Mouse (Mus musculus): ENCODE measurements at regions not wholly inside any gene's neighbourhood (a gene's known extent, or its start where the extent isn't known, plus 50 kb on each side); places are given as distances from the start of the nearest gene placed in this dataset.
"Not testable (repeated sequence)": the region's sequence is repeated elsewhere in the genome, so short reads cannot be mapped to it uniquely, and the experiment has no call there.

GRCm38 (mm10) chr7:138503016-138503415 lies 105.5 kb upstream of the Tcerg1l start:
- no peak for ATAC-seq (ENCODE audit: poor library complexity, severe bottlenecking)

GRCm38 (mm10) chr7:138501347-138502014 lies 104.0 kb upstream of the Tcerg1l start:
- no peak for ATAC-seq (ENCODE audit: poor library complexity, severe bottlenecking)

GRCm38 (mm10) chr7:138497771-138498170 lies 100.2 kb upstream of the Tcerg1l start:
- ATAC-seq (ENCODE audit: poor library complexity, severe bottlenecking): no peak

GRCm38 (mm10) chr7:138497202-138497601 lies 99.7 kb upstream of the Tcerg1l start:
- ATAC-seq (ENCODE audit: poor library complexity, severe bottlenecking): no peak

GRCm38 (mm10) chr7:138493661-138494060 lies 96.1 kb upstream of the Tcerg1l start:
- ATAC-seq (ENCODE audit: poor library complexity, severe bottlenecking): no peak

- no peak for ATAC-seq (ENCODE audit: poor library complexity, severe bottlenecking)
Observed at GRCm38 (mm10) chr7:138492261-138492660, 94.7 kb upstream of the Tcerg1l start.

GRCm38 (mm10) chr7:138489471-138489870 lies 91.9 kb upstream of the Tcerg1l start:
- no peak for ATAC-seq (ENCODE audit: poor library complexity, severe bottlenecking)

GRCm38 (mm10) chr7:138488201-138488720 lies 90.7 kb upstream of the Tcerg1l start:
- no peak for ATAC-seq (ENCODE audit: poor library complexity, severe bottlenecking)

GRCm38 (mm10) chr7:138472891-138473455 lies 75.4 kb upstream of the Tcerg1l start:
- no peak for ATAC-seq (ENCODE audit: poor library complexity, severe bottlenecking)

GRCm38 (mm10) chr7:138472371-138472770 lies 74.8 kb upstream of the Tcerg1l start:
- ATAC-seq (ENCODE audit: poor library complexity, severe bottlenecking): no peak

- ATAC-seq (ENCODE audit: poor library complexity, severe bottlenecking): no peak
Observed at GRCm38 (mm10) chr7:138469211-138469610, 71.7 kb upstream of the Tcerg1l start.

- no peak for ATAC-seq (ENCODE audit: poor library complexity, severe bottlenecking)
Observed at GRCm38 (mm10) chr7:138468436-138468835, 70.9 kb upstream of the Tcerg1l start.

- no peak for ATAC-seq (ENCODE audit: poor library complexity, severe bottlenecking)
Observed at GRCm38 (mm10) chr7:138467981-138468380, 70.5 kb upstream of the Tcerg1l start.

GRCm38 (mm10) chr7:138467386-138467785 lies 69.9 kb upstream of the Tcerg1l start:
- ATAC-seq (ENCODE audit: poor library complexity, severe bottlenecking): no peak

GRCm38 (mm10) chr7:138457964-138458363 lies 60.4 kb upstream of the Tcerg1l start:
- ATAC-seq (ENCODE audit: poor library complexity, severe bottlenecking): no peak

- ATAC-seq (ENCODE audit: poor library complexity, severe bottlenecking): no peak
Observed at GRCm38 (mm10) chr7:138455371-138455770, 57.8 kb upstream of the Tcerg1l start.

- ATAC-seq (ENCODE audit: poor library complexity, severe bottlenecking): not testable (repeated sequence)
Observed at GRCm38 (mm10) chr7:138454498-138455225, 57.1 kb upstream of the Tcerg1l start.

- no peak for ATAC-seq (ENCODE audit: poor library complexity, severe bottlenecking)
Observed at GRCm38 (mm10) chr7:138451321-138451720, 53.8 kb upstream of the Tcerg1l start.

GRCm38 (mm10) chr7:138448519-138448918 lies 51.0 kb upstream of the Tcerg1l start:
- ATAC-seq (ENCODE audit: poor library complexity, severe bottlenecking): no peak
